Mouse (Mus musculus): ENCODE measurements around the gene Best1.

- TF ChIP-seq POLR2A (IDR thresholded peaks at IDR 0.05; ENCODE audit: low read depth, low read length) (no peak), CTCF (conservative IDR thresholded peaks at IDR 0.05; ENCODE audit: insufficient read depth, insufficient read length, low read depth, low read length) (no peak)
These were observed 63.1 kb downstream of the Best1 start for GRCm38 (mm10) chr19:9938156-9938823.

Data from kidney, adult 2 months (tissue).